Mouse (Mus musculus) embryonic fibroblast, embryonic 13.5 days (primary cell): ENCODE data around the gene Oxsr1. TPM values are rescaled to one million over a fixed set of nuclear protein-coding genes. Genes with fewer than 3 reads are reported as not detected.
"Not testable (repeated sequence)": the region's sequence is repeated elsewhere in the genome, so short reads cannot be mapped to it uniquely, and the experiment has no call there.

ENCODE experiments used
- H3K27ac ChIP-seq: 2 replicates; pipeline ENCODE4 v1.5.1; 2012; ENCODE audit warnings: low read length, control low read depth, inconsistent platforms; ENCODE audit not compliant: insufficient read depth
- H3K4me1 ChIP-seq: 2 replicates; pipeline ENCODE4 v1.6.1; 2011; ENCODE audit warnings: low read length; ENCODE audit not compliant: control insufficient read depth, insufficient read depth
- H3K4me3 ChIP-seq: 2 replicates; pipeline ENCODE4 v1.5.1; 2011; ENCODE audit warnings: mild to moderate bottlenecking, control low read depth, low read length; ENCODE audit not compliant: insufficient read depth
- CTCF ChIP-seq: IDR thresholded peaks from 2 replicates; pipeline ENCODE4 v1.5.1; 2011; ENCODE audit warnings: mild to moderate bottlenecking, control low read depth, low read length, moderate library complexity, borderline replicate concordance; ENCODE audit not compliant: insufficient read depth
- POLR2A ChIP-seq: IDR thresholded peaks from 2 replicates; pipeline ENCODE4 v1.6.1; 2011; ENCODE audit warnings: low read depth, mild to moderate bottlenecking, control low read depth, low read length, moderate library complexity
- polyA plus RNA-seq: library from polyadenylated mRNA; stranded (reverse); fragments of >200 nt; gene quantifications from 2 replicates; pipeline ENCODE4 v1.2.4, GENCODE M21; 2011; ENCODE audit warnings: low read depth; ENCODE audit not compliant: missing spikeins, insufficient read length

Gene Oxsr1
- polyA plus RNA-seq: 53.8 and 56.0 TPM in 2 replicates

DNA sequence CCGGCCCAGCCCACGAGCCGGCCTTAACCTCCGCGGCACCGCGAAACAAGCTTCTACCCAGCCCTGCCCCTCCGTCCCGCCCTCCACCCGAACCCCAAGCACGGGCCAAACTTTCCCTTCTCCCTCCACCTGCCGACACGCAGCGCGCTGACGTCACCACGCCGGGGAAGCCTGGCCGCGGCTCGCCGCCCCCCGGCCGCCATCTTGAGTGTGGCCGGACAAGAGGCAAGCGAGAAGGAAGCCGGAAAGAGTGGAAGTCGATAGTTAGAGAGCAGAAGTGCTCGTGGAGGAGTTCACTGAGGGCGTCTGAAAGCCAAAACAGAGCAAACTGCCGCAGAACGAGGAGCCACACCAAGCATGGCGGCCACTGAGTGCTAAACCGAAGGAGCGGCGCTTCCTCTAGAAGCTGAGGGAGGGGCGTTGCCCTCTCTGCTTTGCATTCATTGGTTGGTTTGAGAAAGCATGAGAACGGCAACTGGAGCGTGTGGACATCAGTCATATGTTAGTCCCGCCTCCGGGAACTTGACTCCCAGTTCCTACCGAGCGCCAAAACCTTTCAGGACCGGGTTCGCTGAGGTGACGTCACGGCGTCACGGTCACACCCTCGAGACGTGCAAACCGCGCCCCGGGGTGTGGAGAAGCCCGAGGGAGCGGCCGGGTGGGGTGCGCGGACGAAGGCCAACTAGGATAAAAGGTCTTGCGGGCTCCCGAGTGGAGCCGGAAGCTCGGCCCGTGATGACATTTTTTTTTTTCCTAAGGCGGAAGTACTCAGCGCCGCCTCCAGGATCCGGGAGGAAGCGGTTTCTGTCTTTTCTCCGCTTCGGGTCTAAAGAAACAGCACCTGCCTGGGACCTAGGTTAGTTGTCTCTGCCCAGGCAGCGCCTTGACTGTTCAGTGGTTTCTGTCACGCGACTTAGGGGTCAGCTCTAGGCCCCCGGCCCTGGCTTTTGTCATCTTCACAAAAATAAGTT is at the start of gene Oxsr1:
Gene Oxsr1 (minus strand): TSS at position 139 of the 971 bp plus-strand sequence.
- H3K4me1 ChIP-seq: peaks cover 11% of the 10 kb centered on the region
- peak within 1 kb of the TSS; percentile 87 for H3K4me3 ChIP-seq
- H3K27ac ChIP-seq: peak within 1 kb of the TSS; percentile 72
- no peak for TF ChIP-seq CTCF
- TF ChIP-seq POLR2A: peak; percentile 79

DNA sequence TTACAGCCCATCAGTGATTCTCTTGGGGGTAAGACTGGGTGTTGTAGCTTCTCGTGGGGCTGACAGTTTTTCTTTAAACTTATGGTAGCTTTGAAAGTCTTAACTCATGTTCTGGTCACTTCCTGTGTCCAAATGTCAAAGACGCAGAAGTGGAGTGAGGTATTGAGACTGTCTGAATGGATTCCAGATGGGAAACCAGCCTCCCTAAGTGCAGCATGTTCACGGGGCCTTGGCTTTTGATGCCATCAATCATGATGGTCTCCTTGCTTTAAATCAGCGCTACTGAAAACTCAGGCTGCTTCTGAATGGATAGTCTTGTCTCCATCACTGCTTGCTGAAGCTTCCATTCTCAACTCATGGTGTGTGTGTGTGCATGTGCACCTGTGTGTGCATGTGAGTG is 49.0 kb upstream of the Oxsr1 start:
- no peak overlapping the region for H3K4me3 ChIP-seq
- H3K4me1 ChIP-seq: 0 out of 2 replicates have a peak, but pooled peaks cover 2% of the 10 kb centered on the region
- TF ChIP-seq POLR2A (no peak), CTCF (no peak)
- H3K27ac ChIP-seq: no peak overlapping the region

DNA sequence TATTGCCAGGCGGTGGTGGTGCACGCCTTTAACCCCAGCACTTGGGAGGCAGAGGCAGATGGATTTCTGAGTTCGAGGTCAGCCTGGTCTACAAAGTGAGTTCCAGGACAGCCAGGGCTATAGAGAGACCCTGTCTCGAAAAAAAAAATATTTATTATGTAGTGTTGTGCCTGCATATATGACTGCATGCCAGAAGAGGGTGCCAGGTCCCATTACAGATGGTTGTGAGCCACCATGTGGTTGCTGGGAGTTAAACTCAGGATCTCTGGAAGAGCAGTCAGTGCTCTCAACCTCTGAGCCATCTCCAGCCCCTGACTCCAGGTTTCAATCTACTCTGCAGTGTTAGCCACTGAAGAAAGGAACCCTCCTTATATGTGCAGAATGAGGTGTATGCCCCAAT is 48.5 kb upstream of the Oxsr1 start:
- H3K4me3 ChIP-seq, H3K27ac ChIP-seq, H3K4me1 ChIP-seq: not testable (repeated sequence)

DNA sequence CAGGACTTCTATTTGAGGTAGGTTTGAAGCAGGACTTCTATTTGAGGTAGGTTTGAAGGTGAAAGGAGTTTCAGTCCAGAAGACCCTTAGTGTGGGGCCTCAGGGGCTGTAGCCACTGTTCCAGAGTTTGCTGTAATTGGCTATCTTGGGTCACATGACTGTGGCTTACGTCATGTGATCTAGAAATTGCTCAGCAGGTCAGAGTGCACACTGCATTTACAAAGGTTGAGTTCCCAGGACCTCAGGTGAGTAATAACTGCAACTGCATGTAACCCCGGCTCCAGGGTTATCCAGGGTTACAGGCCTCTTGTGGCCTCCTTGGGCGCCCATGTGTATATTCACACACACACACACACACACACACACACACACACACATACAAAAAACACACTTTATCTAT is 46.1 kb upstream of the Oxsr1 start:
- Histone ChIP-seq H3K4me3 (no peak overlapping the region), H3K4me1 (0 out of 2 replicates have a peak, but pooled peaks cover 2% of the 10 kb centered on the region), H3K27ac (no peak overlapping the region)
- TF ChIP-seq CTCF (no peak), POLR2A (no peak)

DNA sequence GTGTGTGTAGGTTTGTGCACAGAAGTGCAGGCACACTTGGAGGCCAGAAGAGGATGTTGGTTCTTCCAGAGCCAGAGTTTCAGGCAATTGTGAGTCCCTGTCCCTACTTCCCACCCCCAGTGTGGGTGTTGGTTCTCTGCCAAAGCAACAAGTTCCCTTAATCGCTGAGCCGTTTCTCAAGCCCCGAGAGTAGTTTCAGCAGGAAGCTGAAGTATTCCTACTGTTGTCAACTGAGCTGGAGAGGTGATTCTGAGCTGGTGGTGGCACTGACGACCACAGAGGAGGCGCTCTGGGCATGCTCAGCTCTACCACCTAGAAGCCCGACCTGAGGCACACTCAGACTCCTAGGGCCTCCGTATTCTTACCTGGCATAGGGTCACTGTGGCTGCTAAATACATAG is 43.1 kb upstream of the Oxsr1 start, which contains the start of gene Slc22a14:
Gene Slc22a14 (minus strand): TSS at position 270 of the 400 bp plus-strand sequence.
- TF ChIP-seq POLR2A (no peak), CTCF (no peak)
- Histone ChIP-seq H3K27ac (no peak within 1 kb of the TSS), H3K4me3 (no peak within 1 kb of the TSS), H3K4me1 (no peaks in the 10 kb centered on the region)

DNA sequence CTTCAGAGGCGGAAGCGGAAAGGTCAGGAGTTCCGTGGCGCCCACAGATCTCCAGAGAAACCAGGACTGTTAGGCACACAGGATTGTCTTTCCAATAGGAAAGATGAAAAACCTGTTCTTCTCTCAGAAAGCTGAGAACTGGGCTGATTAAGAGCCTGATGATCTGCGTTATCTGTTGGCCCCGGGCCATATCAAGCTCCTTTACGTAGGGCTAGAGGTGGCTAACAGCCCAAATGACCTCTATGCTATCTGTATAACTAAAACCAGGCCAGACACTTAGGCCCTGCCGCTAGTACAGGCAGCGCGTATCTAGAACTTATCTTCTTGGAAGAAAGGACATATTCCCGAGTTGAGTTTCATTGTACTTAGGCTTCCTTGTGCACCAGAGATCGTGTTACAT is 41.0 kb upstream of the Oxsr1 start:
- Histone ChIP-seq H3K27ac (no peak overlapping the region), H3K4me1 (no peaks in the 10 kb centered on the region), H3K4me3 (no peak overlapping the region)
- TF ChIP-seq POLR2A (no peak), CTCF (no peak)

DNA sequence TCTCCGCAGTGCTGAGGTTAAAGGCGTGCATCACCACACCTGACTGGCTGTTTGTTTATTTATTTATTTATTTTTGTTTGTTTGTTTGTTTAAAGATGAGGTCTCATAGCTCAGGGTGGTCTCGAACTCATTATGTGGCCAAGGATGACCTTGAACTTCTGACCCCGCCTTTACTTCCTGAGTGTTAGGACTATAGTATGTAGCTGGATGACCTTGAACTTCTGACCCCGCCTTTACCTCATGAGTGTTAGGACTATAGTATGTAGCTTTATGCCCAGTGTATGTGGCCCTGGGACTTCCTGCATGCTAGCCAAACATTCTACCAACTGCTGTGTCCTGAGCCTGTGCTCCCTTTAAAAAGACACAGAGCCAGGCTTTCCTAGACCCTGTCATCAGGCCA is 39.2 kb upstream of the Oxsr1 start:
- H3K4me1 ChIP-seq: no peaks in the 10 kb centered on the region
- no peak overlapping the region for H3K4me3 ChIP-seq
- no peak overlapping the region for H3K27ac ChIP-seq
- TF ChIP-seq POLR2A: no peak
- no peak for TF ChIP-seq CTCF

DNA sequence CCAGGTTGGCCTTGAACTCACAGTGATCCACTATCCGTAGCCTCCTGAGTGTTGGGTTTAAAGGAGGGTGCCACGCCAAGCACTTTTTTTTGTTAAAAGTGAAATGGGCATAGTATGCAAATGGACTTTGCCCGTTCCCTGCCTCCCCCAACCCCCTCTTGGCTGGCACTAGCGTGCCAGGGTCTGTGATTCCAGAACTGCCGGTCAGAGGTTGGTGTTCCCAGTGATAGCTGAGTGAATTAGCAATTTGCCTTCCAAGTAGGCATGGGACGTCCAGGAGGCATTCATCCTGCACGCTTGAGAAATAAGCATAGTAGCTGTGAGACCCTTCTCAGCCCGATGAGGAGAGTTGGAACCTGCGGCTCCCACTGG is 35.8 kb upstream of the Oxsr1 start:
- TF ChIP-seq CTCF (no peak), POLR2A (no peak)
- H3K4me3 ChIP-seq: peak overlapping the region; percentile 59
- H3K27ac ChIP-seq: no peak overlapping the region

DNA sequence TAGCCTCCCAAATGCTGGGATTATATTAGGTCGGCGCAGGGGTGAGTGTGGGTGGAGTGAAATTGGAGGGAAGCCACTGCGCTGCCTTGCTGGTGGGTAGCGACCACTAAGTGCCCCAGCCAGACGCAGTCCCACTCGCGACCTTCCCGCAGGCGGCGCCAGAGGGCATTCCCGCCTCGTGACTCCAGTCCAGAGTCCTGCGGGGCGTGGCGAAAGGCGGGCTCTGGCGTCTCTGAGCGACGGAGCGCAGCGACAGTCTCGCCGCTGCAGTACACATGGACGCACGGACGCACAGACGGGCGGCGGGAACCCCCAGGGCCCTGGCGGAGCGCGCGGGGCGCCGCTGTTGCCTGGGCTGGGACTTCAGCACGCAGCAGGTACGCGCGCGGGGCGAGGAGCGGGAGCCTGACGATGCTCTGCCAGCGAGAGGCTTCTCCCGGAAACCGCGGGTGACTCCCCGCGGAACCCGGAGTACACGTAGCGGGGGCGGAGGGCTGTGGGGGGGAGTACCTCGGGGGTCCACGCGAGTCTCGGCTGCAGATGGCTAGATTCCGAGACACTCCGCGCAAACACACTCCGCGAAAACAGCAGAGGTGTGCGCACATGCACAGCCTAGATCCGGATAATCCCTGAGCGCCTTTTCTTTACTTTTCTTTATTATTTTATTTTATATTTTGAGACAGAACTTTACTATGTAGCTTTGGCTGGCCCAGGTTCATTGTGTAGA is 35.3 kb upstream of the Oxsr1 start, which contains the start of gene Xylb:
Gene Xylb (plus strand): TSS at position 51 of the 727 bp plus-strand sequence.
- TF ChIP-seq CTCF (peak; percentile 87), POLR2A (peak; percentile 61)
- Histone ChIP-seq H3K4me1 (no peaks in the 10 kb centered on the region), H3K27ac (no peak within 1 kb of the TSS), H3K4me3 (peak within 1 kb of the TSS; percentile 59)

More for the DNA sequence above, 35.8 kb upstream of the Oxsr1 start:
- no peaks in the 10 kb centered on the region for H3K4me1 ChIP-seq
